Mouse (Mus musculus) testis, adult 2 months (tissue): Measurements from ENCODE around the gene Rragd.

ENCODE experiments used
- CTCF ChIP-seq: fragments of 200-500 bp; IDR thresholded peaks from 2 replicates; pipeline ENCODE4 v1.5.1; 2012; ENCODE audit warnings: low read depth, mild to moderate bottlenecking, inconsistent platforms, low read length, moderate library complexity; ENCODE audit not compliant: control insufficient read depth, insufficient read depth, insufficient replicate concordance
- POLR2A ChIP-seq: fragments of 200-500 bp; IDR thresholded peaks from 2 replicates; pipeline ENCODE4 v1.6.1; 2012; ENCODE audit warnings: low read depth, mild to moderate bottlenecking, inconsistent platforms, low read length, moderate library complexity; ENCODE audit not compliant: control insufficient read depth

DNA sequence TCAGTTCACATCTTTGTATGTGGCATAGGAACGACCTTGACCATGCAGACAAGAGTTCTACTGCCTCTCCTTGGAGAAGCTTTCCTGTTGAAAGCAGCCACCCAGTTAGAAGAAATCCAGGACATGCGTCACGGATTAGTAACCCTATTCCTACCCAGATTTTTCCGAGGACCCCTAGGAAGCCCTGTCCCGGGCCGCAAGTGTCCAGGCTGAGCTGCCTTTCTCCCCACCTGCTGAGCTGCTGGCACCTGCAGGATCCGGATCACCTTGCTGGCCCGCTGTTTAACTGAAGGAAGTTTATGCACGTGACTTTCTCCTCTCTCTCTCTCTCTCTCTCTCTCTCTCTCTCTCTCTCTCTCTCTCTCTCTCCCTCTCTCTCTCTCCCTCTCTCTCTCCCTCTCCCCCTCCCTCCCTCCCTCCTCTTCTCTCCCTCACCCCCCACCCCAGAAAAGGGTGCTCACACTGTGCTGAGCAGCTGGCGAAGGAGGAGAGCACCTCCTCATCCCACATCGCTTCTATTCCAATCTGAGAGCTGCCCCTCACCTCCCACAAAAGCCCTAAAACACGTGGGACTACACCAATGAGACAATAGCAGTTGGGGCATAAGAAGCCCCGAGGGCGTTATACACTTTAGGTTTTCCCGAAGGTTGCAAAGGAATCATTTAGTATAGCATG, 659 bp upstream of the Rragd start:
- TF ChIP-seq CTCF, result no peak
- no peak for TF ChIP-seq POLR2A
